Mouse (Mus musculus): ENCODE data around the gene Sorcs2.
"Not testable (repeated sequence)": the region's sequence is repeated elsewhere in the genome, so short reads cannot be mapped to it uniquely, and the experiment has no call there.

Sorcs2 gene

GRCm38 (mm10) chr5:36390591-36390927, 7.4 kb downstream of the Sorcs2 start:
- not testable (repeated sequence) for DNase-seq (ENCODE audit: low read depth)

GRCm38 (mm10) chr5:36389731-36390590, 8.0 kb downstream of the Sorcs2 start:
- DNase-seq (ENCODE audit: low read depth) = no peak

GRCm38 (mm10) chr5:36385062-36385461, 12.9 kb downstream of the Sorcs2 start:
- DNase-seq (ENCODE audit: low read depth) = no peak

- no peak for DNase-seq (ENCODE audit: low read depth)
These were observed 14.5 kb downstream of the Sorcs2 start for GRCm38 (mm10) chr5:36383431-36383830.

GRCm38 (mm10) chr5:36382721-36383120, 15.2 kb downstream of the Sorcs2 start:
- DNase-seq (ENCODE audit: low read depth) = no peak

- DNase-seq (ENCODE audit: low read depth) = no peak
These were observed 15.7 kb downstream of the Sorcs2 start for GRCm38 (mm10) chr5:36382134-36382693.

- DNase-seq (ENCODE audit: low read depth) = no peak
These were observed 17.9 kb downstream of the Sorcs2 start for GRCm38 (mm10) chr5:36379938-36380511.

GRCm38 (mm10) chr5:36378370-36378738, 19.6 kb downstream of the Sorcs2 start:
- DNase-seq (ENCODE audit: low read depth) = no peak

GRCm38 (mm10) chr5:36377456-36378369, 20.2 kb downstream of the Sorcs2 start:
- no peak for DNase-seq (ENCODE audit: low read depth)

- no peak for DNase-seq (ENCODE audit: low read depth)
These were observed 22.1 kb downstream of the Sorcs2 start for GRCm38 (mm10) chr5:36375886-36376285.

- DNase-seq (ENCODE audit: low read depth) = no peak
These were observed 23.5 kb downstream of the Sorcs2 start for GRCm38 (mm10) chr5:36374221-36375050.

GRCm38 (mm10) chr5:36373246-36373891, 24.6 kb downstream of the Sorcs2 start:
- no peak for DNase-seq (ENCODE audit: low read depth)

GRCm38 (mm10) chr5:36371731-36372130, 26.2 kb downstream of the Sorcs2 start:
- DNase-seq (ENCODE audit: low read depth) = no peak

- DNase-seq (ENCODE audit: low read depth) = no peak
These were observed 28.7 kb downstream of the Sorcs2 start for GRCm38 (mm10) chr5:36369261-36369684.

GRCm38 (mm10) chr5:36368511-36369135, 29.3 kb downstream of the Sorcs2 start:
- no peak for DNase-seq (ENCODE audit: low read depth)

GRCm38 (mm10) chr5:36367911-36368310, 30.0 kb downstream of the Sorcs2 start:
- DNase-seq (ENCODE audit: low read depth) = no peak

GRCm38 (mm10) chr5:36367181-36367610, 30.7 kb downstream of the Sorcs2 start:
- DNase-seq (ENCODE audit: low read depth) = no peak

- no peak for DNase-seq (ENCODE audit: low read depth)
These were observed 36.2 kb downstream of the Sorcs2 start for GRCm38 (mm10) chr5:36361749-36362148.

- no peak for DNase-seq (ENCODE audit: low read depth)
These were observed 37.6 kb downstream of the Sorcs2 start for GRCm38 (mm10) chr5:36360343-36360742.

- DNase-seq (ENCODE audit: low read depth) = no peak
These were observed 38.2 kb downstream of the Sorcs2 start for GRCm38 (mm10) chr5:36359535-36360243.
